Comparison of ENCODE assay signal across 18 mouse cellular contexts in the genomic region with DNA sequence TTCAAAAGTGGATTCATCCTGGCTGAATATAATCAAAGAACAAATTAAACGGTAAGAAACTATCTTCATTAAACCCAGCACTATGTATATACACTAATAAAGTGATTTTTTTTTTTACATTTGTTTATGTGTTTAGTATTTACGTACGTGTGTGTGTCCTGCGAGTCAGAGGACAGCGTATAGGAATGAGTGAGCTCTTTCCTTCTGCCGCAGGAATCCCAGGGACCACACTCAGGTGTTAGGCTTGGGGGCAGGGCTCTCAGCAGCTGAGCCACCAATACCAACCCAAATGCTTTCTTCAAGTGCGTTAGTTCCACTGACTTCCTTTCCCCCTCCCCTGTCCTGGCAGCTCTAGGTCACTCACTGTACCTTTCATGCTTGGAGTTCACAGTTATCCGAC.
DNase-seq lines count a peak whose midpoint lies in the region; ATAC-seq and TF ChIP-seq lines count a peak whose summit lies in the region.
"Had no signal": no experiment of that assay in that cellular context is flagged by ENCODE, and none has a peak within 500 bp of the region (broad histone marks: within the 10 kb centered on the region; RNA-seq: fewer than 3 reads in every experiment).

No protein-coding gene starts in this region.

- H3K27ac ChIP-seq in hindbrain, embryonic 15.5 days (replicated peaks): peak overlapping the region; percentile 66; the same call in 1 of the 2 replicates
- no peak overlapping the region for H3K27ac ChIP-seq in hindbrain, embryonic 16.5 days (ENCODE audit: low read depth, low read length)
- H3K27ac ChIP-seq in limb, embryonic 11.5 days (replicated peaks; ENCODE audit: low read depth, low read length): no peak overlapping the region
- H3K27ac ChIP-seq in limb, embryonic 10.5 days: no peak overlapping the region
- H3K27ac ChIP-seq in limb, embryonic 13.5 days: no peak overlapping the region
- no peak overlapping the region for H3K27ac ChIP-seq in neural tube, embryonic 14.5 days (ENCODE audit: low read depth, low read length)
- H3K27ac ChIP-seq in forebrain, postnatal 0 days (ENCODE audit: low read depth, low read length): no peak overlapping the region
- H3K27ac ChIP-seq: embryonic facial prominence, embryonic 15.5 days; forebrain, embryonic 12.5 days; heart, adult 2 months; hindbrain, embryonic 10.5 days had no signal

- TF ChIP-seq CTCF in forebrain, postnatal 0 days (IDR thresholded peaks at IDR 0.05; ENCODE audit: low read depth): no peak

- no peak overlapping the region for H3K4me3 ChIP-seq in hindbrain, embryonic 15.5 days
- H3K4me3 ChIP-seq in hindbrain, embryonic 16.5 days (ENCODE audit: low read length): no peak overlapping the region
- H3K4me3 ChIP-seq in limb, embryonic 11.5 days (ENCODE audit: low read depth, low read length): no peak overlapping the region
- no peak overlapping the region for H3K4me3 ChIP-seq in limb, embryonic 10.5 days
- no peak overlapping the region for H3K4me3 ChIP-seq in limb, embryonic 13.5 days
- no peak overlapping the region; the same call in 1 of the 2 replicates for H3K4me3 ChIP-seq in neural tube, embryonic 14.5 days (ENCODE audit: low read depth, low read length)
- H3K4me3 ChIP-seq in forebrain, postnatal 0 days (ENCODE audit: low read depth, low read length): no peak overlapping the region
- H3K4me3 ChIP-seq: embryonic facial prominence, embryonic 15.5 days; erythroblast, embryonic 14.5 days; forebrain, embryonic 12.5 days; heart, adult 2 months; heart, embryonic 12.5 days; hindbrain, embryonic 10.5 days had no signal

- H3K36me3 ChIP-seq in hindbrain, embryonic 15.5 days: no peaks in the 10 kb centered on the region
- no peaks in the 10 kb centered on the region for H3K36me3 ChIP-seq in hindbrain, embryonic 16.5 days (ENCODE audit: control insufficient read depth, insufficient read depth, low read length)
- H3K36me3 ChIP-seq in limb, embryonic 11.5 days (ENCODE audit: control insufficient read depth, insufficient read depth, low read length): no peaks in the 10 kb centered on the region
- H3K36me3 ChIP-seq in limb, embryonic 10.5 days: no peaks in the 10 kb centered on the region
- H3K36me3 ChIP-seq in limb, embryonic 13.5 days: no peaks in the 10 kb centered on the region
- H3K36me3 ChIP-seq in neural tube, embryonic 14.5 days (ENCODE audit: control insufficient read depth, insufficient read depth, low read length): no peaks in the 10 kb centered on the region
- no peaks in the 10 kb centered on the region for H3K36me3 ChIP-seq in forebrain, postnatal 0 days (ENCODE audit: insufficient read depth)
- H3K36me3 ChIP-seq: embryonic facial prominence, embryonic 15.5 days; forebrain, embryonic 12.5 days; heart, embryonic 12.5 days; hindbrain, embryonic 10.5 days had no signal

- intact Hi-C loops in left cerebral cortex, postnatal 10 days (cut with DNase I): no loop called here

- H3K4me1 ChIP-seq in hindbrain, embryonic 15.5 days (replicated peaks): peaks cover 21% of the 10 kb centered on the region
- H3K4me1 ChIP-seq in hindbrain, embryonic 16.5 days (ENCODE audit: control insufficient read depth, insufficient read depth, low read depth, low read length): peaks cover 6% of the 10 kb centered on the region; the same call in 1 of the 2 replicates
- peaks cover 7% of the 10 kb centered on the region for H3K4me1 ChIP-seq in limb, embryonic 11.5 days (ENCODE audit: control insufficient read depth, insufficient read depth, low read length)
- H3K4me1 ChIP-seq in limb, embryonic 10.5 days: peaks cover 42% of the 10 kb centered on the region
- peaks cover 23% of the 10 kb centered on the region for H3K4me1 ChIP-seq in limb, embryonic 13.5 days
- H3K4me1 ChIP-seq in neural tube, embryonic 14.5 days (ENCODE audit: control insufficient read depth, insufficient read depth, low read length): peaks cover 8% of the 10 kb centered on the region; the same call in 1 of the 2 replicates
- H3K4me1 ChIP-seq in forebrain, postnatal 0 days (ENCODE audit: insufficient read depth): no peaks in the 10 kb centered on the region
- H3K4me1 ChIP-seq: forebrain, embryonic 12.5 days had no signal

- H3K27me3 ChIP-seq in hindbrain, embryonic 15.5 days: no peaks in the 10 kb centered on the region
- no peaks in the 10 kb centered on the region for H3K27me3 ChIP-seq in hindbrain, embryonic 16.5 days (replicated peaks; ENCODE audit: control insufficient read depth, insufficient read depth, low read length)
- H3K27me3 ChIP-seq in limb, embryonic 11.5 days (ENCODE audit: control insufficient read depth, insufficient read depth, low read length): no peaks in the 10 kb centered on the region
- no peaks in the 10 kb centered on the region for H3K27me3 ChIP-seq in limb, embryonic 10.5 days (ENCODE audit: low read depth, poor library complexity, severe bottlenecking)
- no peaks in the 10 kb centered on the region for H3K27me3 ChIP-seq in limb, embryonic 13.5 days
- no peaks in the 10 kb centered on the region for H3K27me3 ChIP-seq in neural tube, embryonic 14.5 days (ENCODE audit: control insufficient read depth, insufficient read depth, low read length)
- H3K27me3 ChIP-seq in forebrain, postnatal 0 days (ENCODE audit: insufficient read depth, low read length): no peaks in the 10 kb centered on the region
- H3K27me3 ChIP-seq: embryonic facial prominence, embryonic 15.5 days; forebrain, embryonic 12.5 days; heart, embryonic 12.5 days had no signal

- H3K9ac ChIP-seq in hindbrain, embryonic 15.5 days: no peak overlapping the region
- no peak overlapping the region for H3K9ac ChIP-seq in hindbrain, embryonic 16.5 days (ENCODE audit: low read depth, low read length)
- H3K9ac ChIP-seq in limb, embryonic 11.5 days (ENCODE audit: low read length): no peak overlapping the region
- H3K9ac ChIP-seq in limb, embryonic 13.5 days: no peak overlapping the region
- no peak overlapping the region for H3K9ac ChIP-seq in neural tube, embryonic 14.5 days (replicated peaks; ENCODE audit: low read depth, low read length)
- no peak overlapping the region for H3K9ac ChIP-seq in forebrain, postnatal 0 days
- H3K9ac ChIP-seq: embryonic facial prominence, embryonic 15.5 days; forebrain, embryonic 12.5 days; heart, embryonic 12.5 days had no signal

- H3K9me3 ChIP-seq in hindbrain, embryonic 15.5 days: no peaks in the 10 kb centered on the region
- H3K9me3 ChIP-seq in hindbrain, embryonic 16.5 days (ENCODE audit: control insufficient read depth, low read length): no peaks in the 10 kb centered on the region
- H3K9me3 ChIP-seq in limb, embryonic 11.5 days (ENCODE audit: control insufficient read depth, low read length): no peaks in the 10 kb centered on the region
- H3K9me3 ChIP-seq in limb, embryonic 10.5 days (replicated peaks): no peaks in the 10 kb centered on the region
- H3K9me3 ChIP-seq in limb, embryonic 13.5 days: no peaks in the 10 kb centered on the region
- no peaks in the 10 kb centered on the region for H3K9me3 ChIP-seq in neural tube, embryonic 14.5 days (ENCODE audit: control insufficient read depth, low read length)
- no peaks in the 10 kb centered on the region for H3K9me3 ChIP-seq in forebrain, postnatal 0 days (ENCODE audit: low read length)
- H3K9me3 ChIP-seq: embryonic facial prominence, embryonic 15.5 days; forebrain, embryonic 12.5 days; G1E; heart, embryonic 12.5 days; hindbrain, embryonic 10.5 days had no signal

- DNase-seq in limb, embryonic 11.5 days (ENCODE audit: low spot score): peak; percentile 32
- no peak for DNase-seq in limb, embryonic 10.5 days (ENCODE audit: low spot score)
- DNase-seq in forebrain, postnatal 0 days: no peak
- no peak for DNase-seq in left cerebral cortex, postnatal 10 days (ENCODE audit: extremely low spot score in 1 of 2, low spot score in 2 of 2)
- DNase-seq: adrenal gland, adult 8-10 months; adrenal gland, postnatal 36 days; gastrocnemius, postnatal 10 days; heart, adult 2 months had no signal

- peak overlapping the region; percentile 43 for H3K4me2 ChIP-seq in hindbrain, embryonic 15.5 days
- H3K4me2 ChIP-seq in hindbrain, embryonic 16.5 days (ENCODE audit: low read length): no peak overlapping the region
- H3K4me2 ChIP-seq in limb, embryonic 11.5 days (ENCODE audit: low read depth, severe bottlenecking): no peak overlapping the region
- H3K4me2 ChIP-seq in limb, embryonic 13.5 days (replicated peaks): peak overlapping the region; percentile 33; the same call in 1 of the 2 replicates
- peak overlapping the region; percentile 34 for H3K4me2 ChIP-seq in neural tube, embryonic 14.5 days (ENCODE audit: low read depth, low read length)
- H3K4me2 ChIP-seq in forebrain, postnatal 0 days (ENCODE audit: low read depth): no peak overlapping the region
- H3K4me2 ChIP-seq: embryonic facial prominence, embryonic 15.5 days; forebrain, embryonic 12.5 days; heart, embryonic 12.5 days had no signal

- ATAC-seq in hindbrain, embryonic 15.5 days (ENCODE audit: low FRiP score, low read depth): no peak
- no peak for ATAC-seq in hindbrain, embryonic 16.5 days
- no peak for ATAC-seq in limb, embryonic 11.5 days (ENCODE audit: insufficient number of reproducible peaks, low FRiP score, low TSS enrichment, low read depth)
- ATAC-seq in limb, embryonic 13.5 days (ENCODE audit: low FRiP score, low read depth): peak; percentile 10; the same call in 1 of the 2 replicates
- 0 out of 2 replicates have a peak, but pooled peaks have one; percentile 2 for ATAC-seq in neural tube, embryonic 14.5 days (ENCODE audit: low read depth)
- ATAC-seq in forebrain, postnatal 0 days: no peak

- 75% methylated on average over 8 of the region's 8 CpGs for WGBS in hindbrain, embryonic 15.5 days
- 77% methylated on average over 8 of the region's 8 CpGs for WGBS in hindbrain, embryonic 16.5 days
- whole genome bisulfite sequencing in limb, embryonic 11.5 days: 55% methylated on average over 8 of the region's 8 CpGs
- 69% methylated on average over 8 of the region's 8 CpGs for WGBS in limb, embryonic 10.5 days
- WGBS in limb, embryonic 13.5 days: 45% methylated on average over 8 of the region's 8 CpGs
- WGBS in neural tube, embryonic 14.5 days: 64% methylated on average over 8 of the region's 8 CpGs
- WGBS in forebrain, postnatal 0 days: 72% methylated on average over 8 of the region's 8 CpGs

Comparison
In these comparisons a context has a peak if more than half of its experiments do, and no peak if none do; other contexts are left out.
1. ATAC-seq: peak in limb, embryonic 13.5 days (single experiment) and neural tube, embryonic 14.5 days (single experiment); none in hindbrain, embryonic 15.5 days (single experiment), hindbrain, embryonic 16.5 days (single experiment), limb, embryonic 11.5 days (single experiment) and forebrain, postnatal 0 days (single experiment).
2. H3K4me2 ChIP-seq: peak in hindbrain, embryonic 15.5 days (single experiment), limb, embryonic 13.5 days (single experiment) and neural tube, embryonic 14.5 days (single experiment); none in hindbrain, embryonic 16.5 days (single experiment), limb, embryonic 11.5 days (single experiment) and forebrain, postnatal 0 days (single experiment).